Mouse (Mus musculus): ENCODE data around the gene Itsn1.

DNA sequence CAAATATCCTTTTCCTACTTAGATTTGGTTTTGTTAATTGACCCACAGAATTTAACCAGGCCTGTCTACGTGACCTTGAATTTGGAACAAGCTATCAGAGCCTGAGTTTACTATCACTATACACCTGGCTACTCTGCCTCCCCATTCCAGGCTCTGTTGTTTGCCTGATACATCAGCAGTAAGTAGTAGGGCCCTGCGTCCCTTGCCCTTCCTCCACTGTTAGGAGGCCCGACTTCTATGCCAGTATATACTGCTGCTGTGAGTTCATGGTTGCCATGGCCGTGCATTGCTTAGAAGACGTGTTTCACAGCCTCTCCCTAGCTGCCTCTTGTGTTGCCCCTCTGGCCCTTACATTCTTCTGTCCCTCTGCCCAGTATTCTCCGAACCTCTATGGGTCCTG lies 42.3 kb downstream of the Itsn1 start:
- TF ChIP-seq POLR2A (IDR thresholded peaks at IDR 0.05; ENCODE audit: extremely low read depth, insufficient read depth, low read length) (no peak), CTCF (IDR thresholded peaks at IDR 0.05; ENCODE audit: extremely low read depth, insufficient read depth, low read length) (no peak)

Data from cortical plate, adult 2 months (tissue).